ENCODE assay signal across 9 mouse cellular contexts in genomic region chr6:127541617-127542374, GRCm38 (mm10). TPM values are rescaled to one million over a fixed set of nuclear protein-coding genes. Genes with fewer than 3 reads are reported as not detected.
A peak's percentile ranks its signal among the peaks of the same experiment; 100 is the strongest.
DNase-seq lines count a peak whose midpoint lies in the region.
"Had no signal": no experiment of that assay in that cellular context is flagged by ENCODE, and none has a peak within 500 bp of the region (broad histone marks: within the 10 kb centered on the region; RNA-seq: fewer than 3 reads in every experiment).

No protein-coding gene starts in this region.

- peak; percentile 63 for DNase-seq in adrenal gland, adult 2 months
- no peak for DNase-seq in adrenal gland, postnatal 25 days
- peak; percentile 39 for DNase-seq in adrenal gland, adult 8-10 months
- DNase-seq in embryo, embryonic 9.5 days (ENCODE audit: extremely low spot score): peak; percentile 72
- DNase-seq in heart, postnatal 14 days: peak; percentile 50 to 73
- DNase-seq in kidney, postnatal 4 days: peak; percentile 45 to 66
- peak; percentile 79 for DNase-seq in lung, postnatal 25 days (ENCODE audit: low spot score)
- peak; percentile 43 for DNase-seq in right cerebral cortex, postnatal 14 days
- DNase-seq: liver, embryonic 13.5 days had no signal

- intact Hi-C loops in heart, postnatal 14 days (cut with DNase I): loop anchor here (1.0 to 5.0 kb wide), 4 partner anchors 42 to 406 kb away; no protein-coding TSS in a partner anchor

RNA-seq across cellular contexts. Expression of gene Cracr2a, which starts 19.3 kb away (rescaled TPM):
- 1 to 10 TPM; 1.9 to 3.0 TPM for total RNA-seq in adrenal gland, adult 2 months (2021)
- 0.66 and 1.0 TPM in 2 replicates for polyA plus RNA-seq in adrenal gland, adult 2 months (2012; rRNA removed)
- total RNA-seq in adrenal gland, postnatal 25 days (2021): 2.9 and 3.6 TPM in 2 replicates
- 1 to 10 TPM; 2.1 to 4.3 (median 4.1) TPM for total RNA-seq in adrenal gland, adult 8-10 months (2022)
- total RNA-seq in heart, postnatal 14 days (2021): 1 to 10 TPM; 1.4 to 2.6 TPM
